ENCODE assay signal across 15 mouse cellular contexts in the genomic region with DNA sequence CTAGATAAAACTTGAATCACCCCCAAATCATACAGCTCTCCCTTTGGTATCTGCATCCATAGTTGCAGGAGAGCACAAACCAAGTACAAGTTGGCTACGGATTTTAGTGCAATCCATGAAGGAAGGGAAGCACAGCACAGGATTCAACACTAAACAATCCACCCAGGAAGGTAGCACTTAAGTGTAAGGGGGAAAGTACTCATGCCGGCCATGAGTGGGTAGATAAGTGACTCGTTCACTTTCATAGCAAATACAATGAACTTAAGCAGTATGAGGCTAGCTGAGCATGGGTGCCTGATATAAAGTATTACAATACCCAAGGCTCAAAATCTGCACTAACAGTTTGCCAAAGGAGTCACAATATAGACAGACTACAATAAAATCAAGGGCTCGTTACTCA.
"Had no signal": no experiment of that assay in that cellular context is flagged by ENCODE, and none has a peak within 500 bp of the region (broad histone marks: within the 10 kb centered on the region; RNA-seq: fewer than 3 reads in every experiment).

No protein-coding gene starts in this region.

- H3K36me3 ChIP-seq: liver, embryonic 13.5 days; liver, embryonic 15.5 days; midbrain, embryonic 13.5 days; midbrain, embryonic 15.5 days; neural tube, embryonic 12.5 days had no signal

- ATAC-seq: midbrain, embryonic 13.5 days; midbrain, embryonic 15.5 days had no signal

- H3K4me1 ChIP-seq: midbrain, embryonic 15.5 days; neural tube, embryonic 12.5 days had no signal

- H3K9ac ChIP-seq: liver, embryonic 13.5 days; liver, embryonic 15.5 days; lung, embryonic 14.5 days; midbrain, embryonic 13.5 days; midbrain, embryonic 15.5 days; neural tube, embryonic 12.5 days had no signal

- H3K4me3 ChIP-seq: liver, embryonic 13.5 days; liver, embryonic 15.5 days; megakaryocyte, embryonic 14.5 days; midbrain, embryonic 13.5 days; midbrain, embryonic 15.5 days; neural tube, embryonic 12.5 days had no signal

- H3K27me3 ChIP-seq: liver, embryonic 13.5 days; liver, embryonic 15.5 days; megakaryocyte, embryonic 14.5 days; midbrain, embryonic 13.5 days; midbrain, embryonic 15.5 days; neural tube, embryonic 12.5 days had no signal

- DNase-seq: liver; liver, embryonic 13.5 days; lung, embryonic 14.5 days; right cerebral cortex, postnatal 14 days; thymus, adult 18-20 months; thymus, postnatal 14 days; thymus, postnatal 36 days had no signal

- H3K4me2 ChIP-seq: liver, embryonic 11.5 days; liver, embryonic 13.5 days; liver, embryonic 15.5 days; lung, embryonic 14.5 days; midbrain, embryonic 11.5 days; midbrain, embryonic 13.5 days; midbrain, embryonic 15.5 days; neural tube, embryonic 12.5 days had no signal

- H3K27ac ChIP-seq: liver, embryonic 13.5 days; liver, embryonic 15.5 days; macrophage; midbrain, embryonic 13.5 days; midbrain, embryonic 15.5 days; neural tube, embryonic 12.5 days had no signal

- H3K9me3 ChIP-seq: liver, embryonic 13.5 days; liver, embryonic 15.5 days; megakaryocyte, embryonic 14.5 days; midbrain, embryonic 13.5 days; midbrain, embryonic 15.5 days; neural tube, embryonic 12.5 days had no signal
